Mouse (Mus musculus) hindbrain, postnatal 0 days (tissue): Measurements from ENCODE around the gene Ckap2. TPM values are rescaled to one million over a fixed set of nuclear protein-coding genes. Genes with fewer than 3 reads are reported as not detected.

Experiments
- ATAC-seq: fragments of 200-750 bp; cut with Nextera tagmentation; 2 replicates; pipeline ENCODE4 v1.8.0; 2017; ENCODE audit warnings: mild to moderate bottlenecking, moderate TSS enrichment, moderate library complexity
- DNase-seq: peaks from one replicate; pipeline ENCODE4 v3.0.0-alpha.2; 2015; ENCODE audit warnings: low spot score
- H3K27ac ChIP-seq: fragments of 300-500 bp; sonication (generic); 2 replicates; pipeline ENCODE4 v1.5.1; 2014; ENCODE audit warnings: mild to moderate bottlenecking
- H3K27me3 ChIP-seq: fragments of 300-500 bp; sonication (generic); 2 replicates; pipeline ENCODE4 v1.6.1; 2014; ENCODE audit warnings: low read length, mixed read lengths; ENCODE audit not compliant: insufficient read depth
- H3K36me3 ChIP-seq: fragments of 300-500 bp; sonication (generic); 2 replicates; pipeline ENCODE4 v1.6.1; 2014; ENCODE audit warnings: low read length, mixed read lengths; ENCODE audit not compliant: insufficient read depth
- H3K4me1 ChIP-seq: fragments of 300-500 bp; sonication (generic); 2 replicates; pipeline ENCODE4 v1.6.1; 2014; ENCODE audit warnings: antibody characterized with exemption, low read length, mixed read lengths; ENCODE audit not compliant: insufficient read depth
- H3K4me2 ChIP-seq: fragments of 300-500 bp; sonication (generic); 2 replicates; pipeline ENCODE4 v1.6.1; 2014; ENCODE audit warnings: low read depth, mild to moderate bottlenecking, low read length, moderate library complexity, mixed read lengths
- H3K4me3 ChIP-seq: fragments of 300-500 bp; sonication (generic); 2 replicates; pipeline ENCODE4 v1.5.1; 2014; ENCODE audit warnings: low read length
- H3K9ac ChIP-seq: fragments of 300-500 bp; sonication (generic); replicated peaks from 2 replicates; pipeline ENCODE4 v1.6.1; 2014; ENCODE audit warnings: mild to moderate bottlenecking, low read length, moderate library complexity, mixed read lengths
- H3K9me3 ChIP-seq: fragments of 300-500 bp; sonication (generic); 2 replicates; pipeline ENCODE4 v1.6.1; 2016; ENCODE audit warnings: low read length, mixed read lengths
- CTCF ChIP-seq: IDR thresholded peaks from 2 replicates; pipeline ENCODE4 v1.5.1; 2016; ENCODE audit warnings: antibody characterized with exemption, control low read depth, low read depth
- WGBS: fragments of 180-500 bp; shearing (Covaris S2); extraction: QIAGEN DNeasy Blood & Tissue Kit; methylation state at CpG from one replicate; pipeline ENCODE4 v1.1.7; 2014; 5-methylcytosine and 5-hydroxymethylcytosine counted together
- polyA plus RNA-seq: library from polyadenylated mRNA; unstranded; fragments of >200 nt; fragmentation: Nextera tagmentation; extraction: Ambion mirVana; gene quantifications from 2 replicates; pipeline ENCODE4 v1.2.1, GENCODE M21; 2015
- total RNA-seq: library from RNA; depleted of rRNA; stranded (reverse); fragments of >200 nt; gene quantifications from 2 replicates; pipeline ENCODE4 v1.2.3, GENCODE M21; 2014; rRNA removed

Ckap2 gene
- total RNA-seq (7.9 and 11.4 TPM in 2 replicates), polyA plus RNA-seq (12.5 and 16.3 TPM in 2 replicates)

GRCm38 (mm10) chr8:22185431-22186397, at the start of gene Ckap2:
TSS of gene Ckap2 (minus strand) at chr8:22185819.
- Histone ChIP-seq H3K4me1 (no peaks in the 10 kb centered on the region), H3K27ac (peak within 1 kb of the TSS; percentile 64), H3K27me3 (no peaks in the 10 kb centered on the region), H3K9me3 (no peaks in the 10 kb centered on the region), H3K36me3 (no peaks in the 10 kb centered on the region), H3K9ac (peak within 1 kb of the TSS; percentile 60), H3K4me3 (peak within 1 kb of the TSS; percentile 83), H3K4me2 (peak within 1 kb of the TSS; percentile 77)
- no peak for TF ChIP-seq CTCF
- ATAC-seq (peak; percentile 98), DNase-seq (peak; percentile 95)
- 2% methylated on average over 62 of the region's 63 CpGs for WGBS

- TF ChIP-seq CTCF: no peak
- H3K4me1 ChIP-seq: no peaks in the 10 kb centered on the region
- ATAC-seq (no peak), DNase-seq (no peak)
- 34% methylated on average over 7 of the region's 7 CpGs for WGBS
- no peak overlapping the region for H3K9ac ChIP-seq
- H3K36me3 ChIP-seq: no peaks in the 10 kb centered on the region
- no peak overlapping the region for H3K4me2 ChIP-seq
- H3K9me3 ChIP-seq: no peaks in the 10 kb centered on the region
- no peak overlapping the region for H3K27ac ChIP-seq
- H3K27me3 ChIP-seq: 0 out of 2 replicates have a peak, but pooled peaks cover 3% of the 10 kb centered on the region
- no peak overlapping the region for H3K4me3 ChIP-seq
Observed at GRCm38 (mm10) chr8:22228621-22229020, 43.0 kb upstream of the Ckap2 start.

- H3K4me3 ChIP-seq: peak within 1 kb of the TSS; percentile 43
- peak within 1 kb of the TSS; percentile 71 for H3K4me2 ChIP-seq
- no peaks in the 10 kb centered on the region for H3K4me1 ChIP-seq
- H3K27ac ChIP-seq: no peak within 1 kb of the TSS
- peaks cover 8% of the 10 kb centered on the region; the same call in 1 of the 2 replicates for H3K36me3 ChIP-seq
- peak; percentile 42 for DNase-seq
- TF ChIP-seq CTCF: no peak
- peak; percentile 85 for ATAC-seq
- peak within 1 kb of the TSS; percentile 18; the same call in 1 of the 2 replicates for H3K9ac ChIP-seq
- H3K27me3 ChIP-seq: 0 out of 2 replicates have a peak, but pooled peaks cover 3% of the 10 kb centered on the region
- WGBS: 2% methylated on average over 39 of the region's 39 CpGs
- no peaks in the 10 kb centered on the region for H3K9me3 ChIP-seq
Observed at GRCm38 (mm10) chr8:22227061-22227877, 41.6 kb upstream of the Ckap2 start, which contains the start of gene Thsd1. TSS of gene Thsd1 (plus strand) at chr8:22227313.

GRCm38 (mm10) chr8:22226361-22226760, 40.7 kb upstream of the Ckap2 start:
- WGBS: 66% methylated on average over 8 of the region's 8 CpGs
- no peak for DNase-seq

GRCm38 (mm10) chr8:22214826-22215225, 29.2 kb upstream of the Ckap2 start:
- DNase-seq (no peak), ATAC-seq (no peak)
- no peaks in the 10 kb centered on the region for H3K4me1 ChIP-seq
- H3K9ac ChIP-seq: no peak overlapping the region
- H3K4me2 ChIP-seq: no peak overlapping the region
- H3K4me3 ChIP-seq: no peak overlapping the region
- WGBS: 96% methylated on average over 10 of the region's 10 CpGs
- TF ChIP-seq CTCF: no peak
- H3K9me3 ChIP-seq: no peaks in the 10 kb centered on the region
- no peaks in the 10 kb centered on the region for H3K27me3 ChIP-seq
- peaks cover 58% of the 10 kb centered on the region for H3K36me3 ChIP-seq
- H3K27ac ChIP-seq: no peak overlapping the region

More at GRCm38 (mm10) chr8:22226361-22226760, 40.7 kb upstream of the Ckap2 start:
- Histone ChIP-seq H3K9ac (no peak overlapping the region), H3K4me1 (no peaks in the 10 kb centered on the region), H3K36me3 (peaks cover 8% of the 10 kb centered on the region; the same call in 1 of the 2 replicates), H3K4me3 (no peak overlapping the region), H3K9me3 (no peaks in the 10 kb centered on the region), H3K27ac (no peak overlapping the region), H3K4me2 (no peak overlapping the region), H3K27me3 (0 out of 2 replicates have a peak, but pooled peaks cover 3% of the 10 kb centered on the region)
- no peak for ATAC-seq
- no peak for TF ChIP-seq CTCF

- Histone ChIP-seq H3K9ac (no peak overlapping the region), H3K9me3 (no peaks in the 10 kb centered on the region), H3K4me1 (no peaks in the 10 kb centered on the region), H3K27ac (no peak overlapping the region), H3K36me3 (peaks cover 36% of the 10 kb centered on the region; the same call in 1 of the 2 replicates), H3K27me3 (no peaks in the 10 kb centered on the region), H3K4me2 (no peak overlapping the region), H3K4me3 (no peak overlapping the region)
- DNase-seq: no peak
- ATAC-seq: no peak
- TF ChIP-seq CTCF: no peak
- WGBS: 79% methylated on average over 5 of the region's 5 CpGs
Observed at GRCm38 (mm10) chr8:22209012-22209411, 23.4 kb upstream of the Ckap2 start.
